Mouse (Mus musculus): ENCODE measurements at regions not wholly inside any gene's neighbourhood (a gene's known extent, or its start where the extent isn't known, plus 50 kb on each side); places are given as distances from the start of the nearest gene placed in this dataset.

GRCm38 (mm10) chr13:3752334-3752733 lies 51.8 kb downstream of the Calml3 start:
- no peak for DNase-seq (ENCODE audit: inconsistent ontology term)

GRCm38 (mm10) chr13:3751222-3751621 lies 52.9 kb downstream of the Calml3 start:
- no peak for DNase-seq (ENCODE audit: inconsistent ontology term)

DNA sequence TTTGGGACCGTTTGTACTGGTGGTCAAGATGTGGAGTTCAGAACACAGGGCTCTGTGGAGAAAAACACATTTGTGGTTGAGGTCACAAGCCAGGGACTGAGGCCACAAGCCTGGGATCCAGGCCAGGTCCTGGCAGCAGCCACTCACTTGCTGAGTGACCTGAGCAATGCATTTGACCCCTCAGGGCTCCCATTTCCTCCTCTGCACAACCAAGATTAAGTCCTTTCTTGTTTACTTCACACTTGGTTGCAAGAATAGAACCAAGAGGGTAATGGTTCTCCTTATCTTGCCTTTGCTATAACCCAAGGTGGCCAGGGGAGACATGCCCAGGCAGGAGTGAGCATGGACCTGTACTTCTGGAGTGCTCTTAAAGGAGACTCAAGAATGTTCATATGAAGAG lies 53.4 kb downstream of the Calml3 start:
- peak; percentile 70 for DNase-seq (ENCODE audit: inconsistent ontology term)

GRCm38 (mm10) chr13:3749646-3750045 lies 54.5 kb downstream of the Calml3 start:
- no peak for DNase-seq (ENCODE audit: inconsistent ontology term)

DNA sequence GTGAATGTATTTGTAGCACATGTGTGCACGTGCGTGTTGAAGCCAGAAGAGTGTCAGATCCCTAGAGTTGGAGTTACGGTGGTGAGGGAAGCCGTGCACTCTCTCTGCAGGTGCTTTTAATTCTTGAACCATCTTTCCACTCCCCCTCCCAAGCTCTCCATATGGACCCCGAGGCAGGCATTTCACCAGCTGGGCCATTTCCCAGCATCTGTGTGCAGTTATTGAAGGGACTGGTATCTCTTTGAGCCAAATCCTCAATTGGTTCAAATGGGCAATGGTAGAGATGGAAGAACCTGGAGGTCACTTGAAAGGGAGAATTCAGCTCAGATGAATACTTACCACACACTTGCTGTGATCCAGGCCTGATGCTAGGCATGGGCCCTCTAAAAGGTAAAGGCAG lies 55.3 kb downstream of the Calml3 start:
- DNase-seq (ENCODE audit: inconsistent ontology term), result no peak

DNA sequence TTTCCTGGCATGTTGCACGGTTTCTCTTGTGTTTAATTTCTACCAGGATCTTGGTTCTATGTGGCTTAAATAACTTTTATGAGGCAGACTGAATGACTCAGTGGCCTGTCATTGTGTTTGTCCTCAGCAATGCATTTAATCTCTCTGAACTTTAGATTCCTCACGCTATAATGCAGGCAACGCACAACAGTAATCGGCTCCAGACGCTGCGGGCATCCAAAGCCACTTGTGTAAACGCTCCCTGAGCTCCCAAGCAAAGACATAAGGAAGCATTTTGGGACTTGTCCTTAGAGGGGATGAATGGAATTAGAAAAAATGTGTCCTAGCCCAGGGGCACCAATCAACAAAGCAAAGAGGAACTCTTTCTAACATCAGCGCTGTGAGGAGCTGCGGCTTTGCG lies 57.6 kb downstream of the Calml3 start:
- no peak for DNase-seq (ENCODE audit: inconsistent ontology term)

DNA sequence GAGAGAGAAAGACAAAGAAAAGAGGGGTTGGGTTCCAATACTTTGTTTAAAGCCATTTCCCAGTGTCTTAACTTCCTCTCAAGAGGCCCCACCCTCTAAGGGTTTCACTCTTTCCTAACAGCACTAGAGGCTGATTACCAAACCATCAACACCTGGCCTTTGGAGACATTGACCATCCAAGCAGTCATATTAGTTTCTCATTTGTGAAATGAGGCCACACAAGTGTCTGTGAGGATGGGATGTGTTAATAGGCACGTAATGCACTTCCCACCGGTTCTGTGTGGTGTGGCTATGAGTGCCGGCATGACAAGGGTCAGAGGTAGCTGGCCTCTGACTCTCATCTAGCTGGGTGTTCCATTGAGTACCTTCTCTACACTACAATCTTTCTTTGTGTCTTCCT lies 59.2 kb downstream of the Calml3 start:
- no peak for DNase-seq (ENCODE audit: inconsistent ontology term)

DNA sequence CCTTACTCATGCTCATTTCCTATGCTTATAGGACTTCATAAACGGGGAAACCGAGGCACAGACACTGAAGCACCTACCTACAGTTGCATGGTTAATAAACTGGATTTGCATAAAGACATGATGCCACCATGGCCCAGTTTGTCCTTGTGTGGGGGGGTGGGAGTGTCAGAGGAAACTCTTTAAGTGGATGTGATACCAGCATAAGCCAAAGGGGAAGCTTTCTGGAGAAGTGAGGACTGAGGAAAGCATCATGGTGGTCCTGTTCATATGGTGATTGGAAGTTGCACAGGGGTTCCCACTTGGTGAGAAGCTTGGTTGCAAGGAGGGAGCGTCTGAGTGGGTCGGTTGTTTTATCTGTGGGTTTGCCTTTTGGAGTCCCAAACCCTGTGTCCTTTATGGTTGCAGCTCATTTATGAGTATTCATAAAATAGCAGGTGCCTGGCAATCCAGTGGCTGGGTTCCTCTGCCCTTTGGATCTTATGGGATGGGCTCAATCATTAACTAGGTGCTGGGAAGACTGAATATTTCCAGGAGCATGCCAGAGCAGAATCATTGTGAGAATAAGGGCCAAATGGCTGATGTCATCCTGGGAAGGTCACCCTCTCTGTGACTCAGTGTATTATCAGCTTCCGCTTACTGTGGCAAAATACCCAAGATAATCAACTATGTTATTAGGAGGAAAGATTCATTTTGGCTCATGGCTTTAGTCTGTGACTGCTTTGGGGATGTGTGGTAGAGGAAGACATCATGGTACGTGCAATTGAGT lies 60.2 kb downstream of the Calml3 start:
- DNase-seq (ENCODE audit: inconsistent ontology term), result peak; percentile 70

DNA sequence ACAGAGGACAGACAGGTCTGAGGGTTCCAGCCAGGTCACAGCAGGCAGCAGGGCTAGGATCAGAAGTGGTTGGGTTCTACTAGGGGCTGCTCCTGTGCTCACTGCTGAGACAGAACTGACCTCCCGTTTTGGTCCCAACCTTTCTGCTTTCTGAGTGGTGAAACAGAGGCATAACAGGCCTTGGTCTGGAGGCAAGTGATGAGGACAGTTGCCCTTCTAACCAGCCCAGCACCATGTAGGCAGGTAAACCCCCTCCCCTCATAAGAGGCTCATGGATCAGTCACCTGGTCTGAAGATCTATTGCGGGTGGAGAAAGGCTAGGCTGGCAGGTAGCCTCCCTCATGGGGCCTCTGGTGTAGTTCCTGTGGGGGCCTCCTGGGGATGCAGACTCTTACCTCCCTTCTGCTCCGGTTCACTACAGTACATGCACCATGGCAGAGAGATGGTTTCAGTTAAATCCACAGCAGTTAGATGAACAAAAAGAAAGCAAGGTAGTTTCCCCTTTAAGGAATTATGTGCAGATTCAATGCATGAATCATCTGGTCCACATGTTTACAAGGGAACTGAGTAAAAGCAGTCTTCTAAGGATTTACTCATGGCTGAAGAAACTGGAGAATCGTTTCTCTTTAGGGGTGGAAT lies 61.2 kb downstream of the Calml3 start:
- DNase-seq (ENCODE audit: inconsistent ontology term), result no peak

DNA sequence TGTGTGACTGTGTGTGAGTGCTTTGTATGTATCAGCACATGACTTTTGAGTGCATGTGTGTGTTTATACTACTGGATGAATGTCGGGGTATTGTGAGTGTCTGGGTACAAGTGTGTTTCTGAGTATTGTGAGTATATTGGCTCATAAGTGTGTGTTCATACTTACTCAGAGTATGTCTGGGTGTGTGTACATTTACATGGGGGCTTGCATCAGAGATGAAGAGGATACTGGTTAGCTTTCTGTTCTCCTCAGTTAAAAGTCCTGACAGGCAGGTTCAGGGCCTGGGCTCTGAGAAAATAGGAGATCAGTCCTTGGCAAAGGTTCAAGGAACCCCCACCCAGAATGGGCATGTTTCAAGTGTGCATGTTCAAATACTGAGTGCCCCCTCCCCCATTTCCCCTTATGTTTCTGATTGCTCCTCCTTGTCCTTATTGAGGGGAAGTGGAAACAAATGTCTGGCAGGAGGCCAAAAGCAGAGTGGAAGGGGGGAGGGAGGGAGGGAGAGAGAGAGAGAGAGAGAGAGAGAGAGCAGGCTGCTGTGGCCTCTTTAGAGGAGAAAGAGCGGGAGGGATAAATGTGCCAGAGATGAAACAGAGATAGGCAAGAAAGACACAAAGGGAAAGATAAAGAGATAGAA lies 61.9 kb downstream of the Calml3 start:
- peak; percentile 34 for DNase-seq (ENCODE audit: inconsistent ontology term)

DNA sequence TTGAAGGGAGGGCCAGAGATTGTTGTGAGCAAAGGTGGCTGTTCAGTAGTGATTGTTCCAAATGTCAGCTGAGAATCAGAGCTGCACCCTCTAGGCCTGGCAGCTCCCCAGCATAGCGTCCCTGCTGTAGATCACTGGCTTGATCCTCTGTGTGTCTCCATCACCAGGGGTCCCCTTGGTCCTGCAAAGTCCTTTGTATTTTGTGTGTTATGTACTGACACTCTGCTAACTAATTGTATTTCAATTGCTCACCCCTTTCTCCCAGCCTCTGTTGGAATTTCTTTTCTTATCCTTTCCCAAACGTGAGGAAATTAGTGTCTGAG lies 73.5 kb downstream of the Calml3 start:
- no peak for DNase-seq (ENCODE audit: inconsistent ontology term)

DNA sequence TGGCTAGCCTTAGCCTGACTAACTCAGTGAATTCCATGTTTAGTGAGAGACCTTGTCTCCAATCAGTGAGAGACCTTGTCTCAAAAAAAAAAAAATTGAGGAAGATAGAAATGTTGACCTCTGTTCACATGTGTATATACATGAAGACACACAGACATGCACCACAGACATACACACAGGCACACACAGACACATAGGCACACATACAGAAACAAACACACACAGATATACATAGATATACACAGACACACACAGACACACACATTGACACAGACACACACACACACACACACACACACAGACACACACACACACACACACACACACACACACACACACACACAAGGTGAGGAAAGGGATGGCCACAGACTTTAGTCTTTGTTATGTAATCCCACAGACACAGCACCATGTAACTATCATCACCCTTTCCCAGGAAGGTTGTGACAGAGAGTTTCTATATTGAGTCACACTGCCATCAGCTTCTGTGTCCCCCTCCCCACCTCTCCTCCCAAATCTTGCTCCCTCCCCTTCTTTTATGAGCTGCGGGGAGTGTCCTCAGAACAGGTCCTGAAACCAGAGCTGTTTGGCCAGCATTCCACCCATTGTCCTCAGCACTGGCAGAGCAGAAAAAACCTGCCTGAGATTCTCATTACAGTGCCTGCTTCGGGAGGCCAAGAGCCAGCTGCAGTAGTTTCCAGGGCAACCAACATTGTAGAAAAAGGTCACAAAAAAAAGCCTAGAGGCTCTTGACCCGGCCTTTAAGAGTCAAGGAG lies 74.0 kb downstream of the Calml3 start:
- DNase-seq (ENCODE audit: inconsistent ontology term), result peak; percentile 77

DNA sequence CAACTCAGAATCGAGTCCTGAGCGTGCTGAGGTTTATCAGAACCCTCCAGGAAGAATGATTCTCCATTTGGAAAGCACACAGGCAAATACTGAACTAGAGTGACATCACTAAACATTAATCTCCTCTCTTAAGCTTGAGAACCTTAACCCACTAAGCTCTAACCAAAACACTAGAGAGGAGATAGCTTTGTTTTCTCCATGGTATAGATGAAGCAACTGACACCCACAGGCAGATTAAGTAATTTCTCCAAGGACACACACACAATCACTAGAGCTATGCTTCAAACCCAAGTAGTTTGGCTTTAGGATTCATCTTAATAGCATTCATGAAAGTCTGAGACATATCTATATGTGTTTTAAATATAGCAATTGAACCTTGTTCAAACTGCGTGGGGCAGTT lies 75.2 kb downstream of the Calml3 start:
- no peak for DNase-seq (ENCODE audit: inconsistent ontology term)

- DNase-seq (ENCODE audit: inconsistent ontology term), result no peak
Observed at GRCm38 (mm10) chr13:3726331-3726781, 77.8 kb downstream of the Calml3 start.

DNA sequence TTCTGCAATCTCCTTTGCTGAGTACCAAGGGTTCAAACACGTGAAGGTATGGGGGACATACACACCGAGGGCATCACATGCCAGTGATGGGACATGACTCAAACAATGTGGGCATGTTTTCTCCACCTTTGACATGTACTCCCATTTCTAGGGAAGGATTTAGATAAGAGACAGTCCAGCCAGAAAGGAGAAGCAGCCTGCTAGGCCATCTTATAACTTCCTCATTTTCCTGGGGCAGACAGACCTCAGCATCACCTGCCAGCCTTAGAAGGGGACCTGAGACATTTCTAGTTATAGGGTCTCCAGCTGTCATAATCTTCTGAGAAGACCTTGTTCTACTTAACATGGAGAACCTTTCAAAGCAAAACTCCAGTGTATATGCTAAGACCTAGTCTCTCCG lies 78.3 kb downstream of the Calml3 start:
- no peak for DNase-seq (ENCODE audit: inconsistent ontology term)

DNA sequence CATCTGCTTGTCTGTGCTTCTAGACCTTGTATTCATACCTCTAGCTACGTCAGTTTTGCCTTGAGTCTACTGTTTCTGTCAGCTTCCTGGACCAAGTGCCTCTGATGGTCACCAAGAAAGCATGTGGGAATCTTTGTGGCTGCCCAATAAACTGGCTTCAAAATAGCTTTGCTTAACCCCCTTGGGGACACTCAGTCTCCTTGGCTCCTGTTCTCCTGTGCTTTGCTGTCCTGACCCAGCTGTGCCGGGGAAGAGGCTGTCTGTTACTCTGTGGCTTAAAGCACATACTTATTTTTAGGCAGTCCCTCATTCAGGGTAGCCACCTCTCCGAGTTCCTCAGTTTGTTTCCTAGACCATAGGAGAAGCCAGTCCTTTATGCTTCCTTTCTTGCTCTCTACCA lies 79.8 kb downstream of the Calml3 start:
- DNase-seq (ENCODE audit: inconsistent ontology term), result no peak

DNA sequence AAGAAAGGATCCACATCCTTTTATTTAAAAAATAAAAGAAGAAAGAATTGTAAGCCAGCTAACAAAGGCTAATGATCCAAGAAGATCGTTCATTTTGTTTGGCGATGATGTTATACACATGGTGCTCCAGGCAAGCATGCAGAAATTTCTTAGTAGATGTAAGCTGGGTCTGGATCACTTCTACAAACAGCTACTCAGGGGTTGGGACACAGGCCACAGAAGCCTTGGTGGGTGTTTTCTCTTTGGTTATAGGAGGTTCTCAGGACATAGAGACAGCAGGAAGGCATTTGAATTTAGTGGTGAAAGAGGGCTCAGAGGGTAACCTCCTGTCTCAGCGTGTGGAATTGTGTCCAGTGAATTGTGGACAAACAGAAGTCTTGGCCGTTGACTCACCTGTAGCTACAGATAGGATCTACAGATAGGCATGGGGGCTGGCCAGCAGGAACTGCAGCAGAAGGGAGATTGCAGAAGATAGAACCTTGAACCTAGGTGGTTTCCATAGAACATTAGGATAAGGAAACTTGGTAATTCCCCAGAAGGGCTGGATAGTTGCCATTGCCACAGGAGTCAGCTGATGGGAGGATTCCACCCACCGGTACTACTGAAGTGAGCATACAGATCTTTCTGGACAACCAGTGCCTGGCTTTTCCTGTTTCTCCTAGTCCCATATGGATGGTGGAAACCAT lies 80.5 kb downstream of the Calml3 start:
- DNase-seq (ENCODE audit: inconsistent ontology term), result no peak

GRCm38 (mm10) chr13:3715019-3715418 lies 81.2 kb downstream of the Asb13 start:
- DNase-seq (ENCODE audit: inconsistent ontology term), result no peak

DNA sequence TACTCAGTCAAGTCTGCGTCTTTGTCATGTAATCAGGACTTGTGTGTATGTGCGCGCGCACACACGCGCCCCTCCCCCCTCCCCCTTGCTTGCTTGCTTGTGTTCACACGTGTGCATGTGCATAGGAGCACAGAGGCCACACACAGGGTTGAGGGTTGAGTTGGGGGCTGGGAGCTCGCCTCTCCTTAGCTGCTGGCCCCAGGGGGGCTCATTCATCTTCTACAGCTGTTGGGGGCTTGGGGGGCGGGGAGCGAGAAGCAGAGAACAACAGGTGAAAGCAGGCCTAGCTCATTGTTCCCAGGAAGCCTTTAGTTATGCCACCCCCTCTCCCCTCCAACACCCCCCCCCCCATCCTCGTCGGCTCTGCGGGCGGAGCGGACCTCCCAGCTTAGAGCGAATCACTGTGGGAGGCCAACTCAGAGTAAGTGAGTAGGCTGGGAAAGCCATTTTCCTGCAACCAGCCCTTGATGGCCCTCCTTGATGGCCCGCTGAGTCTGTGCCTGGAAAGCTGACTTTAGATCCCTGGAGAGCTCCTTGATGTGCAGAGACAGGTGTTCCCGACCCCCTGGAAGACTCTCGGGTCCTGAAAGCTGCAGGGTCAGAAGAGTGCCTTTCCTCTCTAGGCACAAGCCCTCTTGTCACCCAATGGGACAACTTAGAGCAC lies 78.8 kb downstream of the Asb13 start:
- DNase-seq (ENCODE audit: inconsistent ontology term), result no peak

DNA sequence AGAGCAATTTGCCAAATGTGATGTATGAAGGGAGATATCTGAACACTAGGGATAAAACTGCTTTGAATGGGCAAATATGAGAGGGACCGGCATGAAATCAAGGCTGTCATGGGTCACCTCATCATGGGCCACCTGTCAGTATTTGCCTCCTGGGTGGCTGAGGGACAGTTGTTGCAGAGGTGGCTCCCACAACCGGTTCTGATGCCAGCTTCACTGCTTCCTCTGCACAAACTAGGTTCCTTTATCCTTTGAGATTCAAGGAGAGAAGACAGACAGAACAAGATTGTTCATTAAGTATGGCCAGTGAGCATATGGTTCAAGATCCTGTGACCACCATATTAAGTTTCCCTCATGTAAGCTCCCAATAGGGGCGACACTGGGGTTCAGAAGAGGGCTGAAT lies 78.3 kb downstream of the Asb13 start:
- no peak for DNase-seq (ENCODE audit: inconsistent ontology term)

GRCm38 (mm10) chr13:3709982-3710618 lies 76.3 kb downstream of the Asb13 start:
- DNase-seq (ENCODE audit: inconsistent ontology term), result no peak
